Mouse (Mus musculus): ENCODE measurements around the gene Rasl11b. TPM values are rescaled to one million over a fixed set of nuclear protein-coding genes. Genes with fewer than 3 reads are reported as not detected.

Gene Rasl11b
- polyA plus RNA-seq, 1 experiment from 2014 or later = 149 TPM

GRCm38 (mm10) chr5:74190161-74190491, 5.0 kb upstream of the Rasl11b start:
- WGBS = 51% methylated on average over 9 of the region's 9 CpGs
- no peaks in the 10 kb centered on the region for H3K27me3 ChIP-seq
- no peak overlapping the region for H3K4me3 ChIP-seq
- H3K4me2 ChIP-seq (replicated peaks) = no peak overlapping the region
- ATAC-seq (ENCODE audit: low FRiP score, low read depth) = no peak
- no peak overlapping the region for H3K27ac ChIP-seq
- no peaks in the 10 kb centered on the region for H3K36me3 ChIP-seq
- peaks cover 39% of the 10 kb centered on the region for H3K4me1 ChIP-seq
- H3K9ac ChIP-seq = no peak overlapping the region
- no peaks in the 10 kb centered on the region for H3K9me3 ChIP-seq

GRCm38 (mm10) chr5:74190911-74191310, 4.2 kb upstream of the Rasl11b start:
- Histone ChIP-seq H3K36me3 (no peaks in the 10 kb centered on the region), H3K9me3 (no peaks in the 10 kb centered on the region), H3K4me2 (replicated peaks) (no peak overlapping the region), H3K4me1 (peaks cover 38% of the 10 kb centered on the region), H3K27ac (no peak overlapping the region), H3K27me3 (no peaks in the 10 kb centered on the region), H3K9ac (no peak overlapping the region), H3K4me3 (no peak overlapping the region)
- ATAC-seq (ENCODE audit: low FRiP score, low read depth) = no peak
- 87% methylated on average over 5 of the region's 5 CpGs for WGBS

- Histone ChIP-seq H3K36me3 (peaks cover 14% of the 10 kb centered on the region), H3K4me2 (replicated peaks) (no peak overlapping the region), H3K9ac (no peak overlapping the region), H3K27me3 (no peaks in the 10 kb centered on the region), H3K27ac (no peak overlapping the region), H3K4me1 (peaks cover 56% of the 10 kb centered on the region), H3K9me3 (no peaks in the 10 kb centered on the region), H3K4me3 (no peak overlapping the region)
- WGBS = 26% methylated on average over 2 of the region's 2 CpGs
- no peak for ATAC-seq (ENCODE audit: low FRiP score, low read depth)
Measured at GRCm38 (mm10) chr5:74193008-74193407, 2.1 kb upstream of the Rasl11b start.

- no peak overlapping the region for H3K9ac ChIP-seq
- H3K4me1 ChIP-seq = peaks cover 62% of the 10 kb centered on the region
- peak overlapping the region; percentile 100 for H3K4me3 ChIP-seq
- no peaks in the 10 kb centered on the region for H3K27me3 ChIP-seq
- peak overlapping the region; percentile 88 for H3K4me2 ChIP-seq (replicated peaks)
- peaks cover 20% of the 10 kb centered on the region for H3K36me3 ChIP-seq
- no peaks in the 10 kb centered on the region for H3K9me3 ChIP-seq
- WGBS = 10% methylated on average over 7 of the region's 7 CpGs
- peak overlapping the region; percentile 63; the same call in 1 of the 2 replicates for H3K27ac ChIP-seq
- ATAC-seq (ENCODE audit: low FRiP score, low read depth) = no peak
Measured at GRCm38 (mm10) chr5:74193626-74194025, 1.5 kb upstream of the Rasl11b start.

- H3K27ac ChIP-seq = peak overlapping the region; percentile 63
- no peak; the same call in 1 of the 2 replicates for ATAC-seq (ENCODE audit: low FRiP score, low read depth)
- peaks cover 26% of the 10 kb centered on the region for H3K36me3 ChIP-seq
- H3K4me1 ChIP-seq = peaks cover 68% of the 10 kb centered on the region
- peak overlapping the region; percentile 77 for H3K9ac ChIP-seq
- peak overlapping the region; percentile 100 for H3K4me3 ChIP-seq
- H3K4me2 ChIP-seq (replicated peaks) = peak overlapping the region; percentile 88
- WGBS = 14% methylated on average over 16 of the region's 16 CpGs
- no peaks in the 10 kb centered on the region for H3K9me3 ChIP-seq
- no peaks in the 10 kb centered on the region for H3K27me3 ChIP-seq
Measured at GRCm38 (mm10) chr5:74194027-74194840, 852 bp upstream of the Rasl11b start.

GRCm38 (mm10) chr5:74195614-74196306, 674 bp downstream of the Rasl11b start:
- peak; percentile 13; the same call in 1 of the 2 replicates for ATAC-seq (ENCODE audit: low FRiP score, low read depth)
- Histone ChIP-seq H3K27ac (peak overlapping the region; percentile 93), H3K4me2 (replicated peaks) (peak overlapping the region; percentile 88), H3K9me3 (no peaks in the 10 kb centered on the region), H3K4me3 (peak overlapping the region; percentile 100), H3K4me1 (peaks cover 72% of the 10 kb centered on the region), H3K36me3 (peaks cover 39% of the 10 kb centered on the region), H3K27me3 (no peaks in the 10 kb centered on the region), H3K9ac (peak overlapping the region; percentile 99)
- WGBS = under 1% methylated on average over 27 of the region's 27 CpGs

GRCm38 (mm10) chr5:74196307-74196618, 1.2 kb downstream of the Rasl11b start:
- Histone ChIP-seq H3K27ac (peak overlapping the region; percentile 93), H3K9me3 (no peaks in the 10 kb centered on the region), H3K36me3 (peaks cover 39% of the 10 kb centered on the region), H3K9ac (peak overlapping the region; percentile 99), H3K27me3 (no peaks in the 10 kb centered on the region), H3K4me3 (peak overlapping the region; percentile 100), H3K4me1 (peaks cover 72% of the 10 kb centered on the region), H3K4me2 (replicated peaks) (peak overlapping the region; percentile 88)
- WGBS = 1% methylated on average over 4 of the region's 4 CpGs
- no peak for ATAC-seq (ENCODE audit: low FRiP score, low read depth)

- Histone ChIP-seq H3K4me2 (replicated peaks) (peak overlapping the region; percentile 88), H3K4me1 (peaks cover 83% of the 10 kb centered on the region), H3K27me3 (no peaks in the 10 kb centered on the region), H3K36me3 (peaks cover 39% of the 10 kb centered on the region), H3K27ac (peak overlapping the region; percentile 93), H3K4me3 (peak overlapping the region; percentile 100), H3K9ac (peak overlapping the region; percentile 99), H3K9me3 (no peaks in the 10 kb centered on the region)
- 41% methylated on average over 22 of the region's 22 CpGs for WGBS
- ATAC-seq (ENCODE audit: low FRiP score, low read depth) = peak; percentile 6; the same call in 1 of the 2 replicates
Measured at GRCm38 (mm10) chr5:74197541-74198330, 2.6 kb downstream of the Rasl11b start.

GRCm38 (mm10) chr5:74198446-74198845, 3.4 kb downstream of the Rasl11b start:
- Histone ChIP-seq H3K36me3 (peaks cover 39% of the 10 kb centered on the region), H3K4me3 (peak overlapping the region; percentile 100)

GRCm38 (mm10) chr5:74199793-74200192, 4.7 kb downstream of the Rasl11b start:
- Histone ChIP-seq H3K36me3 (peaks cover 39% of the 10 kb centered on the region), H3K4me3 (peak overlapping the region; percentile 100), H3K9me3 (peaks cover 8% of the 10 kb centered on the region; the same call in 1 of the 2 replicates), H3K27me3 (no peaks in the 10 kb centered on the region), H3K9ac (peak overlapping the region; percentile 43; the same call in 1 of the 2 replicates), H3K27ac (peak overlapping the region; percentile 88; the same call in 1 of the 2 replicates), H3K4me1 (peaks cover 73% of the 10 kb centered on the region), H3K4me2 (replicated peaks) (peak overlapping the region; percentile 88)
- WGBS = 66% methylated on average over 13 of the region's 13 CpGs
- ATAC-seq (ENCODE audit: low FRiP score, low read depth) = no peak

More at GRCm38 (mm10) chr5:74198446-74198845, 3.4 kb downstream of the Rasl11b start:
- ATAC-seq (ENCODE audit: low FRiP score, low read depth) = no peak
- peak overlapping the region; percentile 99 for H3K9ac ChIP-seq
- H3K27me3 ChIP-seq = no peaks in the 10 kb centered on the region
- peak overlapping the region; percentile 93 for H3K27ac ChIP-seq
- peaks cover 80% of the 10 kb centered on the region for H3K4me1 ChIP-seq
- WGBS = 66% methylated on average over 11 of the region's 11 CpGs
- peak overlapping the region; percentile 88 for H3K4me2 ChIP-seq (replicated peaks)
- H3K9me3 ChIP-seq = peaks cover 5% of the 10 kb centered on the region; the same call in 1 of the 2 replicates

- peaks cover 39% of the 10 kb centered on the region for H3K36me3 ChIP-seq
- 82% methylated on average over 8 of the region's 8 CpGs for WGBS
- no peak for ATAC-seq (ENCODE audit: low FRiP score, low read depth)
- H3K9me3 ChIP-seq = peaks cover 8% of the 10 kb centered on the region; the same call in 1 of the 2 replicates
- no peak overlapping the region for H3K9ac ChIP-seq
- peak overlapping the region; percentile 88 for H3K4me2 ChIP-seq (replicated peaks)
- H3K4me1 ChIP-seq = peaks cover 74% of the 10 kb centered on the region
- H3K27me3 ChIP-seq = no peaks in the 10 kb centered on the region
- H3K27ac ChIP-seq = peak overlapping the region; percentile 88
- no peak overlapping the region for H3K4me3 ChIP-seq
Measured at GRCm38 (mm10) chr5:74200481-74200880, 5.4 kb downstream of the Rasl11b start.

Data from limb, embryonic 13.5 days (tissue).